Mouse (Mus musculus): ENCODE data around the gene Inka2.
A peak's percentile ranks its signal among the peaks of the same experiment; 100 is the strongest.
"Not testable (repeated sequence)": the region's sequence is repeated elsewhere in the genome, so short reads cannot be mapped to it uniquely, and the experiment has no call there.

Inka2 gene

GRCm38 (mm10) chr3:105687324-105688060, 16.9 kb upstream of the Inka2 start, which contains the start of gene Ddx20:
Gene Ddx20 (minus strand): TSS chr3:105687574.
- Histone ChIP-seq H3K36me3 (ENCODE audit: control insufficient read depth, insufficient read depth, low read length, poor library complexity, severe bottlenecking) (peaks cover 5% of the 10 kb centered on the region; the same call in 1 of the 2 replicates), H3K27me3 (ENCODE audit: control insufficient read depth, insufficient read depth, low read length, poor library complexity, severe bottlenecking) (no peaks in the 10 kb centered on the region)
- DNase-seq (ENCODE audit: low read depth, low spot score), result peak; percentile 96

GRCm38 (mm10) chr3:105688536-105688935, 15.9 kb upstream of the Inka2 start:
- Histone ChIP-seq H3K36me3 (ENCODE audit: control insufficient read depth, insufficient read depth, low read length, poor library complexity, severe bottlenecking) (0 out of 2 replicates have a peak, but pooled peaks cover 1% of the 10 kb centered on the region), H3K27me3 (ENCODE audit: control insufficient read depth, insufficient read depth, low read length, poor library complexity, severe bottlenecking) (no peaks in the 10 kb centered on the region)
- DNase-seq (ENCODE audit: low read depth, low spot score), result peak; percentile 28

GRCm38 (mm10) chr3:105693327-105694080, 10.9 kb upstream of the Inka2 start:
- Histone ChIP-seq H3K27me3 (ENCODE audit: control insufficient read depth, insufficient read depth, low read length, poor library complexity, severe bottlenecking) (no peaks in the 10 kb centered on the region), H3K36me3 (ENCODE audit: control insufficient read depth, insufficient read depth, low read length, poor library complexity, severe bottlenecking) (no peaks in the 10 kb centered on the region)
- no peak for DNase-seq (ENCODE audit: low read depth, low spot score)

DNA sequence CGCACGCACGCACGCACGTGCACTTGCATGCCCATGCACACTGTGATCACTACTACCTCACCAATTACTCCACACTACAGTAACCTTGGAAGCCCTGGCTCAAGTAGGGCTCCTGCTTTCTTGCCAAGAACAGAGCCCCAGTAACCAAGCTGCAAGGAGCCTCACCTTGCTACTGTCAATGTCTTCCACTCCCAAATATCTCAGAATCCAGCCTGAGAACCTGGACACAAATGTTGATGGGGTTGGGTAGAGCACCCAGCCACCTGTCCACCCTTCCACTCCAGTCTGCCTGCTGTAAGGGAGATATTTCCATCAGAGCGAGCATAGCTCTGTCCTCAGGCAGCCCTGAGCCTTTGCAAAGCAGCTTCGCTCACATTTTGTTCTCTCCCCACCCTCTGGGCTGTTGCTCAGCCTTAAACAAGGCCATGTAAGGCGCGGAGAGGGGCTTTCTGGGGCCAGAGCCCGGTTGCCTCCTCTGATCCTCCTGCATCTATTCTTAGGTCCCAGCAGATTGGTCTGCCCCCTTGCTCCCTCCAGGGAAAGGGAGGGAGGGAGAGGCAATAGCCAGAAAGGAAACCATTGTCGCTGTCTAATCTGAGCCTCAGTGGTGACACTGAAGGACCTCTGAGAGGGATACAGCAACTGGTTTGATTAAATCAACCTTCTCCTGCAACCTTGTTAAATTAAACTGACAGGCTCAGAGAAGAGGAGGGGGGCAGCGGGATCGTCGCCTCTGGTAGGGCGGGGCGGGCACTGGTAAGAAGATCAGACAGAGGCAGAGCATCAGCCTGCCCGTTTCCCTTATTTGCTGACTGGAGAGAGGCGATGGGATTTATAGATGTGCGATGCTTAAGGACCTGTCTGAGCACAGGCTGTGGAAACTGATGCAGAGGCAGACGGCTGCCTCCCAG, 8.7 kb upstream of the Inka2 start:
- H3K36me3 ChIP-seq (ENCODE audit: control insufficient read depth, insufficient read depth, low read length, poor library complexity, severe bottlenecking), result no peaks in the 10 kb centered on the region
- no peaks in the 10 kb centered on the region for H3K27me3 ChIP-seq (ENCODE audit: control insufficient read depth, insufficient read depth, low read length, poor library complexity, severe bottlenecking)
- no peak for DNase-seq (ENCODE audit: low read depth, low spot score)

DNA sequence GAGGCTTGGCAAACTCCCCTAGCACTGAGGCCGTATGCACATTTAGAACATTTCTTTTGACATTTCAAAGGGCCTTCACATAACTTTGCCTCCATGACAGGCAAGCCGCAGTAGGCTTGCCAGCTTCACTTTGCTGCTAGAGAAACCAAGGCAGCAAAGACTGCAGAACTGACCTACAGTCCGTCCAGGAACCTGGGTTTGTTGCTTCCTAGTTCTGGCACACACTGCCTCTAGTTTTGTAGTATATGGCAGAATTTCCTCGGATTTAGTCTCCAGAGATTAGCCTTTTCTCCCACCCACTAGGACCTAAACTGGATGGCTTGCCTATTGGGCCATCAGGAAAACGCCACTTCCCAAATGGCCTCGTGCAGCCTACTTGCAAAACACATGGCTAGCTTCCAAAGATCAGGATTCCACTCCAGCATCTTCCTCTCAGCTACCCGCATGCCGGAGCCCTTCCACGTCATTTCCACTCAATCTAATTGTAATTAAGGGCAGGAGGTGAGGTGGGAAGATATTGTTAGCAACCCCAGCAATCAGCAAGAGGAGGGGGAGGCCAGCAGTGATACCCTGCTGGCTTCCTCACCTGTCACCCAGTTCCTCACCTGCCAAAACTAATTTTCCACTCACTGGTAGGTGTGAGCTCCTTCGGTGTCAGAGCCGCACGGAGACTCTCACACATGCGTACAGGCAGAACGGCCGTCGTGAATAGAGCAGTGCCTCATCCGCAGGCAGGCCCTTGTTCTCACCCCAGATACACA, 7.8 kb upstream of the Inka2 start:
- DNase-seq (ENCODE audit: low read depth, low spot score), result no peak
- no peaks in the 10 kb centered on the region for H3K27me3 ChIP-seq (ENCODE audit: control insufficient read depth, insufficient read depth, low read length, poor library complexity, severe bottlenecking)
- no peaks in the 10 kb centered on the region for H3K36me3 ChIP-seq (ENCODE audit: control insufficient read depth, insufficient read depth, low read length, poor library complexity, severe bottlenecking)

DNA sequence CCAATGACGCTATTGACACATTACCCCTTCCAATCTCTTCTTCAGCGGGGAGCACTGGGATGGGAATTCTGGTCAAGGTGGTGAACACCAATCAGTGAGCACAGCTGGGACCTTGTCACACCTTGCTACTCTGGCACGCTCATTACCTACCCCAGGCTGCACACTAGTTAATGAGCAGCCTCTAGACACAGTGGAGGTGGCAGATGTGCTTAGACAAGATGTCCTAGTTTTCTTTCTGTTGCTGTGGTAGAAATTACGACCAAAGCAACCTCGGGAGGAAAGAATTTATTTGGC, 7.3 kb upstream of the Inka2 start:
- DNase-seq (ENCODE audit: low read depth, low spot score), result no peak
- no peaks in the 10 kb centered on the region for H3K36me3 ChIP-seq (ENCODE audit: control insufficient read depth, insufficient read depth, low read length, poor library complexity, severe bottlenecking)
- H3K27me3 ChIP-seq (ENCODE audit: control insufficient read depth, insufficient read depth, low read length, poor library complexity, severe bottlenecking), result no peaks in the 10 kb centered on the region

DNA sequence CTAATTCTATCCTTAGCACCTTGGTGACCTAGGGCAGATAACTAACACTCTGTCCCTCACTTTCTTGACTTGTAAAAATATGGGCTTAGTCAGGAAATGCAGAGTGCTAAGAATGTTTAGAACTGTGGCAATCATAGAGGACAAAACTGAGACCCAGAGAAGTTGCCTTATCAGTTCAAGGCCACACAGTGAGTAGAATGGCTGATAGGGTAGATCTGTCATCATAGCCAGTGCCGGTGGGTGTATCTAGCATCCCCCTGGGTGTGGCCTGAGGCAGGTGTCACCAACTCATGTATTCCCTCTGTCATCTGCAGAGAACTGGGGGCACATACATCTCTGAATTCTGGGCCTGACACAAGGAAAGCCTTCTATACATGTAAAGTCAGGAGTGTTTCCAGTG, 6.1 kb upstream of the Inka2 start:
- DNase-seq (ENCODE audit: low read depth, low spot score), result no peak
- no peaks in the 10 kb centered on the region for H3K27me3 ChIP-seq (ENCODE audit: control insufficient read depth, insufficient read depth, low read length, poor library complexity, severe bottlenecking)
- H3K36me3 ChIP-seq (ENCODE audit: control insufficient read depth, insufficient read depth, low read length, poor library complexity, severe bottlenecking), result no peaks in the 10 kb centered on the region

DNA sequence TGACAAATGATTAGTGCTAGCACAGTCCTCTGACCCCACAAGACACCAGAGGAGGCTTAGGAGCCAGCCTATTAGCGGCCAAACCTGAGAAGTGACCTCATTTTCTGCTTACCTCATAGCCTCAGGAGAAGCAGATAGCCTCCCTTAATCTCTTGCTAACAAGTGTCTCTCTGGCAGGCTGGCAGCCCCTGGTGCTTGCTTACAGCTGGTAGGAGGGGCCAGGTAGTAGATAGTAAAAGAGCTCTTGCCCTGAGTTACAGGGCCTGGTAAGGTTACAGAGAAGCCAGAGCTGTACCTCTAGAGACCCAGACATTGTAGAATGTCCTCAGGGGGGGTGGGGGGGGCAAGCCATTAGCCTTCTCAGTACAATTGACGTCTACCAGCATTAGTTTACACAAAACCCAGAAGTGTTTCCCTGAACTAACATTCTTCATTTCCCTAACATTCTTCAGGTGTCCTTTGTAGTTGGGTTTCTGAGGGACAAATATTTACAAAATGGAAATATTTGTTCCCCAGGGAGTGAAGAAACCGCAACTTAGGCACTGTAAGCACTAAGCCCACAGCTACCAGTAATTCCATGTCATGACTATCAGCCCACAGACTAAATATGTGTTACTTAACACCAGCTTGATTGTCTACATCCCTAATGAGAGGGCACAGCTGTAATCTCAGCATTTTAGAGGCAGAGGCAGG, 5.0 kb upstream of the Inka2 start:
- no peak for DNase-seq (ENCODE audit: low read depth, low spot score)
- H3K27me3 ChIP-seq (ENCODE audit: control insufficient read depth, insufficient read depth, low read length, poor library complexity, severe bottlenecking), result no peaks in the 10 kb centered on the region
- H3K36me3 ChIP-seq (ENCODE audit: control insufficient read depth, insufficient read depth, low read length, poor library complexity, severe bottlenecking), result no peaks in the 10 kb centered on the region

- H3K27me3 ChIP-seq (ENCODE audit: control insufficient read depth, insufficient read depth, low read length, poor library complexity, severe bottlenecking); DNase-seq (ENCODE audit: low read depth, low spot score); H3K36me3 ChIP-seq (ENCODE audit: control insufficient read depth, insufficient read depth, low read length, poor library complexity, severe bottlenecking): not testable (repeated sequence)
Measured at GRCm38 (mm10) chr3:105700786-105701185, 3.6 kb upstream of the Inka2 start.

DNA sequence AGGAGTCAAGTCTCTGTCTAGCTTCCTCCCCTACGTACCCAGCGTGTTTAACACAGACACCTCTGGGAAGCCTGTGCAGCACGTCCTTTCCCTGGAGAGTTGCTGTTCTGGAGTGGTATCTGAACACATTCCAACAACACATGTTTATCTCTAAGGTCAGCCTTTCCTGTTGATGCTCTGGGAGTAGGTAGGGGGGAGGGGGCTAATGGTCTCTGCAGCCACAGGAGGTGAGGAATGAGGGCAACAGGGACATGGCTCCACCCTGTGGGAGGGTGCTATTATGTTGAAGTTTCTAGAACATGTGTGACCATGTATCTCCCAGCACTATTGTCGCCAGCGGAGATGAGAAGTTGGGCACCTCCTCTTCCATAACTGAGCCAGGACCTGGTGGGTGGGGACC, 3.0 kb upstream of the Inka2 start:
- Histone ChIP-seq H3K27me3 (ENCODE audit: control insufficient read depth, insufficient read depth, low read length, poor library complexity, severe bottlenecking) (no peaks in the 10 kb centered on the region), H3K36me3 (ENCODE audit: control insufficient read depth, insufficient read depth, low read length, poor library complexity, severe bottlenecking) (no peaks in the 10 kb centered on the region)
- no peak for DNase-seq (ENCODE audit: low read depth, low spot score)

DNA sequence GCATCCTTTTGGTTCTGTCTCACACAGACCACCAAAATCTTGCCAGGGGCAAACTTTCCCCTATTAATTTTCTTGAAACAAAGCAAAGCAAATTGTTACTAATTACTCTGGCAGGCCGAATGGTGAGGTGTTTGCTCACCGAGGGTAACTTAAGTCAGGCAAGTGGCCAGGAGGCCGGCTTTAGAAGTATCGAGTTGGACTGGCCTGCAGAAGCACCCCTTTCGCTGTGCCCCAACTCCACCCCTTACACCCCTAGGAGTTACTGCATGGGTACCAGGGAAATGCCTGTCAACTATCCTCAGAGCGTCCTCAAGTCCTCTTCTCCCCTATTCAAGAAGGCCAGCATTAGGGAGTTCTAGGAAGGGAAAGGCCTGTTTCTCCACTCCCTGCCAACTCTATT, 828 bp upstream of the Inka2 start:
- Histone ChIP-seq H3K36me3 (ENCODE audit: control insufficient read depth, insufficient read depth, low read length, poor library complexity, severe bottlenecking) (no peaks in the 10 kb centered on the region), H3K27me3 (ENCODE audit: control insufficient read depth, insufficient read depth, low read length, poor library complexity, severe bottlenecking) (no peaks in the 10 kb centered on the region)
- no peak for DNase-seq (ENCODE audit: low read depth, low spot score)

DNA sequence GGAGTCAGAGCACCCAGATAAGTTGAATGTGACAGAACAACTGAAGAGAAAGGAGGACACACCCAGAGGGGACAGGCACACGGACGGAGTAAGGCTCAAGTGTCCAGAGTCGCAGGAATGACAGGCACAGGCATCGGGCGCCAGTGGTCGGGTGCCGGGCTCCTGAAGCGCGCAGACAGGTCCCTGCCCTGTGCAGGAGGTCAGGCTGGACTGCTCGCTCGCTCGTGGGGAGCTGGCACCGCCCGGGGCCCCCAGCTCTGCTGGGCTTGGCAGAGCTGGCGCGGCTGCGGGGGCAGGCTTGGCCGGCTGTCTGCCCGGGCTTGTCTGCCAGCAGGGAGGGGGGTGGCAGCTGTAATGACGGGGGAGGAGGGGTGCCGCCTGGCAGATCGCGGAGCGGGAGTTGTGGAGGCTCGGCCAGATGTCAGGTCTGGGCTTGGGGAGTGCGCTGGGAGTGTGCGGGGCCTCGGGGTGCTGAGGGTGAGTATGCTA, 706 bp downstream of the Inka2 start:
- peak; percentile 41 for DNase-seq (ENCODE audit: low read depth, low spot score)
- Histone ChIP-seq H3K36me3 (ENCODE audit: control insufficient read depth, insufficient read depth, low read length, poor library complexity, severe bottlenecking) (no peaks in the 10 kb centered on the region), H3K27me3 (ENCODE audit: control insufficient read depth, insufficient read depth, low read length, poor library complexity, severe bottlenecking) (no peaks in the 10 kb centered on the region)

DNA sequence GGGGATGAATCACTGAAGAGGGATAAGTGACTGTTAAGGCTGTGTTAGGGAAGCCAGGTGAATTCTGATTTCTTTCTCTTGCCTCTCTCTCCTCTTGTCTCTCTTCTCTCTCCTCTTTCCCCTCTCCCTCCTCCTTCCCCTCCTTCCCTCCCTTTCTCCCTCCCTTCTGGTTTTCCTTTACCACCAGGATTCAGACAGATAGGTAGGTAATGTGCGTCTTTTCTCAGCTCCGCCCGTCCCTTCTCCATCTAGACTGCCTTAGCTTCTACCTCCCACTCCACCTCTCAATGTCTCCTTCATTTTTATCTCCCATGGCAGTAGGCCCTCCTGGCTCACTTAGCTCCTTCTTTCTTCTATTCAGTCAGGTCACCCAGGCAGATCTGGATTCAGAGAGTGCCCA, 1.2 kb downstream of the Inka2 start:
- Histone ChIP-seq H3K36me3 (ENCODE audit: control insufficient read depth, insufficient read depth, low read length, poor library complexity, severe bottlenecking) (no peaks in the 10 kb centered on the region), H3K27me3 (ENCODE audit: control insufficient read depth, insufficient read depth, low read length, poor library complexity, severe bottlenecking) (no peaks in the 10 kb centered on the region)
- DNase-seq (ENCODE audit: low read depth, low spot score), result no peak

Data from splenic B cell, adult 2 months (primary cell).